Mouse (Mus musculus): ENCODE measurements around the gene Trrap. TPM values are rescaled to one million over a fixed set of nuclear protein-coding genes. Genes with fewer than 3 reads are reported as not detected.

The Trrap gene
- total RNA-seq, 2 experiments from 2014 or later, result 43.8 to 76.4 TPM

Other genes starting within 250 kb of the Trrap start
- gene Nptx2, start 221.8 kb upstream of the Trrap start, total RNA-seq (2014; fragmentation: Nextera tagmentation), result not detected in 2 replicates
- gene Nptx2, start 221.8 kb upstream of the Trrap start, total RNA-seq (2017), result not detected in 2 replicates
- 1.6 TPM in 1 of 2 replicates, not detected in the other for gene Tmem130, start 5.9 kb upstream of the Trrap start, total RNA-seq (2014; fragmentation: Nextera tagmentation)
- not detected in 2 replicates for gene Tmem130, start 5.9 kb upstream of the Trrap start, total RNA-seq (2017)
- gene Smurf1, start 198.1 kb downstream of the Trrap start, total RNA-seq (2014; fragmentation: Nextera tagmentation), result 2.0 and 5.9 TPM in 2 replicates
- 3.4 and 4.6 TPM in 2 replicates for gene Smurf1, start 198.1 kb downstream of the Trrap start, total RNA-seq (2017)

Data from granulocyte monocyte progenitor cell, adult 5-6 weeks (primary cell).